Mouse (Mus musculus): ENCODE results near the gene Gm3409. TPM values are rescaled to one million over a fixed set of nuclear protein-coding genes. Genes with fewer than 3 reads are reported as not detected.
"Not testable (repeated sequence)": the region's sequence is repeated elsewhere in the genome, so short reads cannot be mapped to it uniquely, and the experiment has no call there.

Gm3409 gene
- polyA plus RNA-seq (2016; fragmentation: Nextera tagmentation; extraction: Ambion mirVana), result not detected in 2 replicates

- H3K27me3 ChIP-seq; H3K4me3 ChIP-seq (replicated peaks); H3K4me1 ChIP-seq; H3K9me3 ChIP-seq; H3K9ac ChIP-seq; H3K4me2 ChIP-seq; H3K36me3 ChIP-seq (replicated peaks); H3K27ac ChIP-seq; ATAC-seq (ENCODE audit: low FRiP score): not testable (repeated sequence)
- WGBS, result 93% methylated on average over 3 of the region's 3 CpGs
Observed at GRCm38 (mm10) chr5:146537347-146537746, at the start of gene Gm3409. Gene Gm3409, plus strand, starts transcription at chr5:146537647.

GRCm38 (mm10) chr5:146488959-146489358 lies 48.5 kb upstream of the Gm3409 start:
- not testable (repeated sequence) for H3K27me3 ChIP-seq; H3K36me3 ChIP-seq (replicated peaks); H3K9me3 ChIP-seq; H3K27ac ChIP-seq; ATAC-seq (ENCODE audit: low FRiP score); H3K4me2 ChIP-seq; H3K4me1 ChIP-seq; H3K4me3 ChIP-seq (replicated peaks); H3K9ac ChIP-seq
- WGBS, result 16% methylated on average over 3 of the region's 4 CpGs

GRCm38 (mm10) chr5:146491063-146491462 lies 46.4 kb upstream of the Gm3409 start, which contains the start of gene Gm6370:
Gene Gm6370, plus strand, starts transcription at chr5:146491363.
- H3K9ac ChIP-seq; H3K36me3 ChIP-seq (replicated peaks); H3K4me1 ChIP-seq; ATAC-seq (ENCODE audit: low FRiP score); H3K27me3 ChIP-seq; H3K9me3 ChIP-seq; H3K27ac ChIP-seq; H3K4me3 ChIP-seq (replicated peaks); H3K4me2 ChIP-seq: not testable (repeated sequence)
- WGBS, result no CpG with 5 or more reads among the region's 5 CpGs

GRCm38 (mm10) chr5:146502099-146502498 lies 35.3 kb upstream of the Gm3409 start, which contains the start of gene 4930449I24Rik:
Gene 4930449I24Rik, plus strand, starts transcription at chr5:146502399.
- not testable (repeated sequence) for H3K9me3 ChIP-seq; H3K27me3 ChIP-seq; H3K4me2 ChIP-seq; H3K4me3 ChIP-seq (replicated peaks); H3K27ac ChIP-seq; H3K4me1 ChIP-seq; H3K9ac ChIP-seq; ATAC-seq (ENCODE audit: low FRiP score); H3K36me3 ChIP-seq (replicated peaks)
- WGBS, result no CpG with 5 or more reads among the region's 5 CpGs

GRCm38 (mm10) chr5:146513823-146514222 lies 23.6 kb upstream of the Gm3409 start, which contains the start of gene Gm3402:
Gene Gm3402, plus strand, starts transcription at chr5:146514123.
- 86% methylated on average over 1 of the region's 5 CpGs for WGBS

GRCm38 (mm10) chr5:146525501-146525900 lies 11.9 kb upstream of the Gm3409 start, which contains the start of gene Gm3404:
Gene Gm3404, plus strand, starts transcription at chr5:146525801.
- not testable (repeated sequence) for H3K9ac ChIP-seq; H3K4me1 ChIP-seq; H3K9me3 ChIP-seq; H3K27ac ChIP-seq; H3K36me3 ChIP-seq (replicated peaks); ATAC-seq (ENCODE audit: low FRiP score); H3K4me3 ChIP-seq (replicated peaks); H3K27me3 ChIP-seq; H3K4me2 ChIP-seq
- 91% methylated on average over 3 of the region's 3 CpGs for WGBS

More at GRCm38 (mm10) chr5:146513823-146514222, 23.6 kb upstream of the Gm3409 start, which contains the start of gene Gm3402:
- not testable (repeated sequence) for H3K27me3 ChIP-seq; H3K9me3 ChIP-seq; H3K4me3 ChIP-seq (replicated peaks); H3K4me1 ChIP-seq; H3K9ac ChIP-seq; ATAC-seq (ENCODE audit: low FRiP score); H3K4me2 ChIP-seq; H3K36me3 ChIP-seq (replicated peaks); H3K27ac ChIP-seq

- ATAC-seq (ENCODE audit: low FRiP score); H3K4me2 ChIP-seq; H3K9ac ChIP-seq; H3K27ac ChIP-seq; H3K4me3 ChIP-seq (replicated peaks); H3K9me3 ChIP-seq; H3K36me3 ChIP-seq (replicated peaks); H3K4me1 ChIP-seq; H3K27me3 ChIP-seq: not testable (repeated sequence)
- no CpG with 5 or more reads among the region's 3 CpGs for WGBS
Observed at GRCm38 (mm10) chr5:146555836-146556235, 18.4 kb downstream of the Gm3409 start, which contains the start of gene Gm3415. Gene Gm3415, plus strand, starts transcription at chr5:146556136.

- no peak overlapping the region for H3K4me3 ChIP-seq (replicated peaks)
- H3K4me2 ChIP-seq, result no peak overlapping the region
- no peaks in the 10 kb centered on the region for H3K4me1 ChIP-seq
- H3K27ac ChIP-seq, result no peak overlapping the region
- no peaks in the 10 kb centered on the region for H3K9me3 ChIP-seq
- no peak for ATAC-seq (ENCODE audit: low FRiP score)
- H3K9ac ChIP-seq, result no peak overlapping the region
- H3K36me3 ChIP-seq (replicated peaks), result no peaks in the 10 kb centered on the region
- WGBS, result 78% methylated on average over 1 of the region's 1 CpGs
- no peaks in the 10 kb centered on the region for H3K27me3 ChIP-seq
Observed at GRCm38 (mm10) chr5:146564259-146564658, 26.8 kb downstream of the Gm3409 start.

GRCm38 (mm10) chr5:146567054-146567453 lies 29.6 kb downstream of the Gm3409 start:
- no peak overlapping the region for H3K27ac ChIP-seq
- no peak overlapping the region for H3K4me2 ChIP-seq
- no peaks in the 10 kb centered on the region for H3K36me3 ChIP-seq (replicated peaks)
- no peak for ATAC-seq (ENCODE audit: low FRiP score)
- no peak overlapping the region for H3K4me3 ChIP-seq (replicated peaks)
- H3K9ac ChIP-seq, result no peak overlapping the region
- no peaks in the 10 kb centered on the region for H3K27me3 ChIP-seq
- H3K4me1 ChIP-seq, result no peaks in the 10 kb centered on the region
- no peaks in the 10 kb centered on the region for H3K9me3 ChIP-seq
- WGBS, result 64% methylated on average over 4 of the region's 4 CpGs

GRCm38 (mm10) chr5:146570179-146570578 lies 32.7 kb downstream of the Gm3409 start:
- WGBS, result 88% methylated on average over 6 of the region's 6 CpGs
- H3K4me2 ChIP-seq; H3K9ac ChIP-seq; H3K4me3 ChIP-seq (replicated peaks); H3K9me3 ChIP-seq; ATAC-seq (ENCODE audit: low FRiP score); H3K4me1 ChIP-seq; H3K36me3 ChIP-seq (replicated peaks); H3K27ac ChIP-seq; H3K27me3 ChIP-seq: not testable (repeated sequence)

- not testable (repeated sequence) for H3K9ac ChIP-seq; ATAC-seq (ENCODE audit: low FRiP score); H3K27ac ChIP-seq; H3K4me1 ChIP-seq; H3K9me3 ChIP-seq; H3K36me3 ChIP-seq (replicated peaks); H3K4me3 ChIP-seq (replicated peaks); H3K27me3 ChIP-seq; H3K4me2 ChIP-seq
- 68% methylated on average over 6 of the region's 6 CpGs for WGBS
Observed at GRCm38 (mm10) chr5:146571830-146572734, 34.6 kb downstream of the Gm3409 start.

- H3K4me2 ChIP-seq; H3K4me3 ChIP-seq (replicated peaks); H3K27ac ChIP-seq; H3K27me3 ChIP-seq; H3K36me3 ChIP-seq (replicated peaks); H3K9ac ChIP-seq; ATAC-seq (ENCODE audit: low FRiP score); H3K4me1 ChIP-seq; H3K9me3 ChIP-seq: not testable (repeated sequence)
- WGBS, result 92% methylated on average over 4 of the region's 4 CpGs
Observed at GRCm38 (mm10) chr5:146572735-146573042, 35.2 kb downstream of the Gm3409 start.

- ATAC-seq (ENCODE audit: low FRiP score), result no peak
- Histone ChIP-seq H3K4me3 (replicated peaks) (no peak overlapping the region), H3K9ac (no peak overlapping the region), H3K27ac (no peak overlapping the region), H3K4me1 (no peaks in the 10 kb centered on the region), H3K9me3 (no peaks in the 10 kb centered on the region), H3K27me3 (0 out of 2 replicates have a peak, but pooled peaks cover 1% of the 10 kb centered on the region), H3K4me2 (no peak overlapping the region), H3K36me3 (replicated peaks) (no peaks in the 10 kb centered on the region)
- 89% methylated on average over 3 of the region's 3 CpGs for WGBS
Observed at GRCm38 (mm10) chr5:146576668-146577067, 39.2 kb downstream of the Gm3409 start.
